Mouse (Mus musculus) brown adipose tissue, adult 24 weeks (tissue): Measurements from ENCODE around the gene Ncbp1. TPM values are rescaled to one million over a fixed set of nuclear protein-coding genes. Genes with fewer than 3 reads are reported as not detected.

ENCODE experiments used
- H3K27ac ChIP-seq: fragments of 200-500 bp; replicated peaks from 2 replicates; pipeline ENCODE4 v1.5.1; 2012; ENCODE audit warnings: low read depth, mild to moderate bottlenecking, low read length
- H3K4me1 ChIP-seq: fragments of 200-500 bp; 2 replicates; pipeline ENCODE4 v1.6.1; 2012; ENCODE audit warnings: low read length, mixed read lengths; ENCODE audit not compliant: control insufficient read depth, insufficient read depth, insufficient read length
- H3K4me3 ChIP-seq: fragments of 200-500 bp; 2 replicates; pipeline ENCODE4 v1.5.1; 2012; ENCODE audit warnings: low read depth, mild to moderate bottlenecking, low read length, moderate library complexity; ENCODE audit not compliant: insufficient read depth
- polyA plus RNA-seq: library from polyadenylated mRNA; stranded (reverse); fragments of >200 nt; gene quantifications from 2 replicates; pipeline ENCODE4 v1.2.4, GENCODE M21; 2012; ENCODE audit not compliant: missing spikeins, insufficient read depth, insufficient read length

Gene Ncbp1
- polyA plus RNA-seq, 1 experiment: 24.7 TPM

- H3K4me1 ChIP-seq: peaks cover 8% of the 10 kb centered on the region
- no peak overlapping the region for H3K27ac ChIP-seq
- no peak overlapping the region for H3K4me3 ChIP-seq
Observed at GRCm38 (mm10) chr4:46115308-46115707, 23.1 kb upstream of the Ncbp1 start.

GRCm38 (mm10) chr4:46116544-46117175 lies 21.8 kb upstream of the Ncbp1 start:
- Histone ChIP-seq H3K4me3 (no peak overlapping the region), H3K27ac (peak overlapping the region; percentile 75), H3K4me1 (peaks cover 8% of the 10 kb centered on the region)

DNA sequence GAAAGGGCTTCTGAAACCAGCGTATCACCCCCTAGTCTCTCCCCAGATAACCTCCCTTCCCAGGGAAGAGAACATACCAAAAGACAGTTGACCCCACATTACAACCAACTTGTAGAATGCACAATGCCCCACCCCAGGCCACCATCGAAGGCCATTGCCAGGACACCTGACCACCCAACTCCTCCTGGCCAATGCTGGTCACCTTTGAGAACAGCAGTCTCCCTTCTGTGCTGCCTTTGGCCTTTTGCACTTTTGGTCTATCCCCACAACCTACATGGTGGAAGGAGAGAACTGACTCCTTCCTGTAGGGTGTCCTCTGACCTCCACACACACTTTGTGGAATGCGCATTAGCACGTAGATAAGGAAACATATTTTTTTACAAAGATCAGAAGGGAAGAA lies 20.9 kb upstream of the Ncbp1 start:
- H3K4me3 ChIP-seq: no peak overlapping the region
- H3K4me1 ChIP-seq: peaks cover 8% of the 10 kb centered on the region
- H3K27ac ChIP-seq: peak overlapping the region; percentile 70

DNA sequence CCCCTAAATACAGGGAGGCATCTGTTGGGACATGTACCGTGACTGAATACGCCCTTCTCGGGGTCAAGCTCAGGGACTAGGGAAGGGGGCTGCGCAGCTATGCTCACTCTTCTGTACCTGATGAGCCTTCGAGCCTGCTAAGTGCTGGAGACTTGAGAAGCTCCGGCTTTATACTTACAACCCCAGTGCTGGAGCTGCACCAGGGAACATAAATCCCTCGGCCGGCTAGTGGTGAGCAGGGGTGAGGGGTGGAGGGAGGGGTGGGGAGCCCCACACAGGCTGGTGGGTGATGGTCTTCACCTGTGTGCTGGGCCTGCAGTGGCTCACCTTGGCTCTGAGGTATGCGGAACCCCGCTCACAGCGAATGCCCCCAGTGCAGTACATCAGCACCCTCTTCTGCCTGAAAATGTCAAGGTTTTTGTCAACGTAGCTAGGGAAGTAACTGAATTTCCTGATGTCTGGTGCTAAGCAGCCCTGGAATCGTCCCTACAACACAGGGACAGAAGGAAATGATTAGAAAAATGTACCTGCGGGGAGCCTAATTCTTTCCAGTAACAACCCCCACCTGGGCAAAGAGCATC lies 18.8 kb upstream of the Ncbp1 start:
- H3K4me3 ChIP-seq: no peak overlapping the region
- peaks cover 8% of the 10 kb centered on the region for H3K4me1 ChIP-seq
- H3K27ac ChIP-seq: no peak overlapping the region

DNA sequence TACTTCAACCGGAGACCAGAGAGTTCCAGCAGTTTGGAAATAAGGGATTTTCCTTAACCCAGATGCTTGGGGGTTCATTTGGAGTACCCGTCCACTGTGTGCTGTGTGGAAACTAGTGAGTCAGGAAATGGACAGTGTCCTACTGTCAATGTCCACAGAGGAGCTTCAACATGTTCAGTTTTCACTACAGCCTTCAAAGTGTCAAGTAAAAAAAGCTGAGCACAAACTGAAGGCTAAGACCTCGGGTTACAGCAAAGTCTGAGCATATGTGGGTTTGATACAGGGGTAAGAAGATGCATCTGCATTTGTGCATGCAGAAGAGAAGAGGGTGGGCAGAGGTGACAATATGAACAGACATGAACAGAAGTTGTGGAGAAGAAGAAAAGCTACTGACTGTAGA lies 17.6 kb upstream of the Ncbp1 start:
- peaks cover 8% of the 10 kb centered on the region for H3K4me1 ChIP-seq
- H3K4me3 ChIP-seq: no peak overlapping the region
- no peak overlapping the region for H3K27ac ChIP-seq

GRCm38 (mm10) chr4:46123358-46123757 lies 15.1 kb upstream of the Ncbp1 start:
- no peak overlapping the region for H3K27ac ChIP-seq
- no peak overlapping the region for H3K4me3 ChIP-seq
- no peaks in the 10 kb centered on the region for H3K4me1 ChIP-seq

GRCm38 (mm10) chr4:46126541-46126940 lies 11.9 kb upstream of the Ncbp1 start:
- Histone ChIP-seq H3K27ac (no peak overlapping the region), H3K4me1 (no peaks in the 10 kb centered on the region), H3K4me3 (no peak overlapping the region)

DNA sequence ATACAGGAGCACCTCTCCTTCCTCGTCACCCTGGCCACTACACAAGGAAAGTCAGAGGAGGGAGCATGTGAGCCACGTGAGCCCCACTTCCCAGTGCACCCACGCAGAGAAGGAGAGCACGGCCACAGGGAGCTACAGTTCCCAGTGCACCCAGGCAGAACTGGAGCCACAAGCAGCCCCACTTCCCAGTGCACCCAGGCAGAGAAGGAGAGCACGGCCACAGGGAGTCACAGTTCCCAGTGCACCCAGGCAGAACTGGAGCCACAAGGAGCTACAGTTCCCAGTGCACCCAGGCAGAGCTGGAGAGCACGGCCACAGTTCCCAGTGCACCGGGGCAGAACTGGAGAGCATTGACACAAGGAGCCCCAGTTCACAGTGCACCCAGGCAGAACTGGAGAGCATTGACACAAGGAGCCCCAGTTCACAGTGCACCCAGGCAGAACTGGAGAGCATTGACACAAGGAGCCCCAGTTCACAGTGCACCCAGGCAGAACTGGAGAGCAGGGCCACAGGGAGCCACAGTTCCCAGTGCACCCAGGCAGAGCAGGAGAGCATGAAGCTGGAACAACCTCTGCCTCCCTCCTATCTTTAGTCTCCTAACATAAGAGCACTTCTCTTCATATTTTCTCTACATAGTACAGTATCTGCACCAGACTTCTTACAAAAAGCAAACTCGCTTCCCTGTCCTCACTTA lies 9.0 kb upstream of the Ncbp1 start:
- Histone ChIP-seq H3K27ac (no peak overlapping the region), H3K4me1 (no peaks in the 10 kb centered on the region), H3K4me3 (no peak overlapping the region)

GRCm38 (mm10) chr4:46130221-46130620 lies 8.2 kb upstream of the Ncbp1 start:
- Histone ChIP-seq H3K27ac (no peak overlapping the region), H3K4me3 (no peak overlapping the region), H3K4me1 (no peaks in the 10 kb centered on the region)

- Histone ChIP-seq H3K4me3 (no peak overlapping the region), H3K4me1 (no peaks in the 10 kb centered on the region), H3K27ac (no peak overlapping the region)
Observed at GRCm38 (mm10) chr4:46131791-46132190, 6.6 kb upstream of the Ncbp1 start.

DNA sequence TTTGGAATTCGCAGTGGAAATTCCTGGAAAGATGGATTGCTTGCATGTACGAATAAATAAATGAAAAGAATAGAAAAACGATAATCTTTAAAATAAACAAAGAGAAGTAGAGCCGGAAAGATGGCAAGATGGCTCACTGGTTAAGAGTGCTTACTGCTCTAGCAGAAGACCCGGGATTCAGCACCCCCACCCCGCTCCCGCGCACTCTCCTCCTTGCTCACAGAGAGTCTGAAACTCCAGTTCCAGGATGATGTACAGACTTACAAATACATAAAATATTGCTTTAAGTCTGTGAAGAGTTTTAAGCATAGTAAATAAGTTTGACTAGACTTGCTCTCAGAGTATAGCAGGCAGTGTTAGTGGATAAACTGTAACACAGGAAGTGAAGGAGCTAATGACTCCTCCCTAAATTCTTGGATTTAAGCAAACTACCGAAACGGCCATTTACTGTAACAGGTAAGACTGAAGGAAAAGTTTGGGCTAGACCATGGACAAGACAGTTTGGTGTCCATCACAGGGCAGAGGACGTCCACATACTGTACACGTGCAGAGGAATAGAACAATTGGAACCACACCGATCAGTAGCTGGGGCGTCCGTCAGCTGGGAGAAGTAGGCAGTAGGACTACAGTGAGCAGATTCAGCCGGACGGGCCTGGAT lies 655 bp upstream of the Ncbp1 start:
- Histone ChIP-seq H3K4me1 (peaks cover 6% of the 10 kb centered on the region; the same call in 1 of the 2 replicates), H3K4me3 (peak overlapping the region; percentile 86), H3K27ac (peak overlapping the region; percentile 94)

GRCm38 (mm10) chr4:46144323-46144722 lies 5.9 kb downstream of the Ncbp1 start:
- H3K4me3 ChIP-seq: no peak overlapping the region
- H3K27ac ChIP-seq: no peak overlapping the region
- peaks cover 6% of the 10 kb centered on the region; the same call in 1 of the 2 replicates for H3K4me1 ChIP-seq

DNA sequence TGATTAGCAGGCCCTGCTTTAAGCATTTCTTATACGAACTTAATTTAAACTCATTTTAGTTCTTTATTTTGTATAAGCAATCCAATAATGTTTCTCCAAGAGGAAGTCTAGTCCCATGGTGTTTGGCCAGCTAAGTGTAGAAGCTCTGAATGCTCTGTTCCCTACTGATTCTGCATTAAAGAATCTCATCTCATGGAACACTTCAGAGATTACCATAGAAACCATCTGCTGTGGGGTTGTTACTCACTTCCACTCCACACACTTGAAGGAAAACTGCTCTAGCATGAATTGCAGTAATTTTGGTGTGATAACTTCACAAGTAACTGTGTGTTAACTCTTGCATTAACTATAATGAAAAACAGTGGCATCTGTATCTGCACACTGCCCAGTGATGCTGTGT lies 8.5 kb downstream of the Ncbp1 start:
- Histone ChIP-seq H3K4me3 (no peak overlapping the region), H3K27ac (no peak overlapping the region), H3K4me1 (no peaks in the 10 kb centered on the region)

- Histone ChIP-seq H3K4me3 (no peak overlapping the region), H3K27ac (no peak overlapping the region)
Observed at GRCm38 (mm10) chr4:46151903-46152544, 13.6 kb downstream of the Ncbp1 start.

DNA sequence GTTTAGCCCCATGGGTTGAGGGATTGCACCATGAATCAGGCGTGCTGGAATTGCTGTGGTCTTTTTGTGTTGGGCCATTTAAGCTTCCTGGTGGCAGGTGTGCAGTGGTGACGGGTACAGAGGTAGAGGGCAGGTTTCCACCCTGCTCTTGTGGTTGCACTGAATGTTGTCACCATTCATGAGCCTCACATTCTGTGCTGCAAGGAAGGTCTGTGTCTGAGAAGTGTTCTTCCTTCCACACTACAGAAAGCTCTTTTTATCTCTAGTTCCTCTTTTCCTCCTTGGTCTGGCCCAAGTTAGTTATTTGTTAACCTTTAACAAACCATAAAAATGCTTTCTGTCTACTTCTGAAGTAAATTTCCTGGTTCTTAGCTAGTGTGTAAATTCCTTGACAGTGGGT lies 25.6 kb downstream of the Ncbp1 start:
- Histone ChIP-seq H3K27ac (no peak overlapping the region), H3K4me1 (no peaks in the 10 kb centered on the region), H3K4me3 (no peak overlapping the region)

More at GRCm38 (mm10) chr4:46151903-46152544, 13.6 kb downstream of the Ncbp1 start:
- H3K4me1 ChIP-seq: no peaks in the 10 kb centered on the region
